Comparison of ENCODE assay signal across 9 mouse cellular contexts in genomic region chr14:5070611-5071490, GRCm38 (mm10). TPM values are rescaled to one million over a fixed set of nuclear protein-coding genes. Genes with fewer than 3 reads are reported as not detected.
DNase-seq lines count a peak whose midpoint lies in the region; ATAC-seq and TF ChIP-seq lines count a peak whose summit lies in the region.
"Not testable (repeated sequence)": the region's sequence is repeated elsewhere in the genome, so short reads cannot be mapped to it uniquely, and the experiment has no call there.
"Had no signal": no experiment of that assay in that cellular context is flagged by ENCODE, and none has a peak within 500 bp of the region (broad histone marks: within the 10 kb centered on the region; RNA-seq: fewer than 3 reads in every experiment).

Gene Gm8281, plus strand, starts transcription at chr14:5071040.

- intact Hi-C loops in heart, adult 2 months (cut with DNase I) = not testable (repeated sequence)

- TF ChIP-seq EP300 in heart, adult 2 months (IDR thresholded peaks at IDR 0.05; ENCODE audit: insufficient read depth, low read depth, low read length) = not testable (repeated sequence)

- not testable (repeated sequence) for H3K27me3 ChIP-seq in embryonic facial prominence, embryonic 15.5 days; heart, adult 2 months (ENCODE audit: control insufficient read depth, insufficient read depth, low read length); hindbrain, embryonic 11.5 days (ENCODE audit: control insufficient read depth, insufficient read depth, low read length); kidney, postnatal 0 days (ENCODE audit: insufficient read depth, low read length); liver, embryonic 12.5 days (replicated peaks); midbrain, embryonic 16.5 days (ENCODE audit: control insufficient read depth, insufficient read depth, low read depth, low read length); stomach, embryonic 14.5 days (ENCODE audit: control insufficient read depth, insufficient read depth, low read length)

- DNase-seq in brain, adult 2 months (ENCODE audit: low read depth, low spot score) = peak; percentile 8
- peak; percentile 12 to 22 for DNase-seq in heart, adult 2 months
- peak; percentile 47 for DNase-seq in hindbrain, embryonic 11.5 days (ENCODE audit: low spot score)
- peak; percentile 0 for DNase-seq in kidney, postnatal 0 days (ENCODE audit: low spot score)

- TF ChIP-seq CTCF in heart, adult 2 months (IDR thresholded peaks at IDR 0.05); kidney, postnatal 0 days (IDR thresholded peaks at IDR 0.05; ENCODE audit: low read depth): not testable (repeated sequence)

- H3K4me2 ChIP-seq in embryonic facial prominence, embryonic 15.5 days (replicated peaks) = peak within 1 kb of the TSS; percentile 68
- H3K4me2 ChIP-seq in hindbrain, embryonic 11.5 days (replicated peaks; ENCODE audit: low read depth, low read length) = peak within 1 kb of the TSS; percentile 44
- H3K4me2 ChIP-seq in kidney, postnatal 0 days (ENCODE audit: low read length) = peak within 1 kb of the TSS; percentile 57
- peak within 1 kb of the TSS; percentile 52 for H3K4me2 ChIP-seq in liver, embryonic 12.5 days
- H3K4me2 ChIP-seq in midbrain, embryonic 16.5 days (ENCODE audit: low read length) = peak within 1 kb of the TSS; percentile 48
- H3K4me2 ChIP-seq in stomach, embryonic 14.5 days (replicated peaks; ENCODE audit: low read depth, low read length) = peak within 1 kb of the TSS; percentile 50

- not testable (repeated sequence) for H3K27ac ChIP-seq in embryonic facial prominence, embryonic 15.5 days (replicated peaks); hindbrain, embryonic 11.5 days (ENCODE audit: low read depth, low read length); kidney, postnatal 0 days; liver, embryonic 12.5 days; stomach, embryonic 14.5 days (ENCODE audit: low read length)
- H3K27ac ChIP-seq in heart, adult 2 months = peak within 1 kb of the TSS; percentile 33; the same call in 1 of the 2 replicates
- peak within 1 kb of the TSS; percentile 69 for H3K27ac ChIP-seq in midbrain, embryonic 16.5 days (ENCODE audit: low read length)

- ATAC-seq in embryonic facial prominence, embryonic 15.5 days (ENCODE audit: insufficient number of reproducible peaks, low FRiP score, low TSS enrichment, low read depth); hindbrain, embryonic 11.5 days (ENCODE audit: low FRiP score); kidney, postnatal 0 days (replicated peaks; ENCODE audit: low FRiP score, low read depth); liver, embryonic 12.5 days; midbrain, embryonic 16.5 days; stomach, embryonic 14.5 days (ENCODE audit: insufficient number of reproducible peaks, insufficient read depth, low FRiP score, low read depth): not testable (repeated sequence)

- WGBS in embryonic facial prominence, embryonic 15.5 days = 2% methylated on average over 38 of the region's 63 CpGs
- WGBS in heart, adult 2 months = 5% methylated on average over 43 of the region's 63 CpGs
- WGBS in hindbrain, embryonic 11.5 days = 10% methylated on average over 17 of the region's 63 CpGs
- 9% methylated on average over 20 of the region's 63 CpGs for WGBS in kidney, postnatal 0 days
- 5% methylated on average over 37 of the region's 63 CpGs for WGBS in liver, embryonic 12.5 days (ENCODE audit: insufficient replicate concordance)
- under 1% methylated on average over 24 of the region's 63 CpGs for WGBS in midbrain, embryonic 16.5 days
- 4% methylated on average over 24 of the region's 63 CpGs for WGBS in stomach, embryonic 14.5 days

- H3K36me3 ChIP-seq in embryonic facial prominence, embryonic 15.5 days; heart, adult 2 months (ENCODE audit: control insufficient read depth, insufficient read depth, low read length); hindbrain, embryonic 11.5 days (ENCODE audit: control insufficient read depth, insufficient read depth, low read length); kidney, postnatal 0 days (ENCODE audit: insufficient read depth, low read length); liver, embryonic 12.5 days; midbrain, embryonic 16.5 days (ENCODE audit: control insufficient read depth, insufficient read depth, low read length); stomach, embryonic 14.5 days (ENCODE audit: control insufficient read depth, insufficient read depth, low read length): not testable (repeated sequence)

- not testable (repeated sequence) for H3K9ac ChIP-seq in embryonic facial prominence, embryonic 15.5 days; heart, adult 2 months (ENCODE audit: low read depth, low read length); kidney, postnatal 0 days (ENCODE audit: low read depth, low read length); liver, embryonic 12.5 days; stomach, embryonic 14.5 days (replicated peaks; ENCODE audit: low read depth, low read length)
- 0 out of 2 replicates have a peak within 1 kb of the TSS, but pooled peaks have one; percentile 27 for H3K9ac ChIP-seq in hindbrain, embryonic 11.5 days (ENCODE audit: low read depth, low read length)
- H3K9ac ChIP-seq in midbrain, embryonic 16.5 days (ENCODE audit: low read depth, low read length) = peak within 1 kb of the TSS; percentile 68

- H3K79me2 ChIP-seq in heart, adult 2 months (replicated peaks; ENCODE audit: control insufficient read depth, insufficient read depth, low read length) = not testable (repeated sequence)

- not testable (repeated sequence) for TF ChIP-seq POLR2A in heart, adult 2 months (IDR thresholded peaks at IDR 0.05; ENCODE audit: insufficient read depth, low read depth, low read length)

- H3K4me1 ChIP-seq in embryonic facial prominence, embryonic 15.5 days; heart, adult 2 months (ENCODE audit: control insufficient read depth, insufficient read depth, low read length); hindbrain, embryonic 11.5 days (replicated peaks; ENCODE audit: control insufficient read depth, insufficient read depth, low read length); kidney, postnatal 0 days (replicated peaks; ENCODE audit: insufficient read depth, low read length); liver, embryonic 12.5 days; midbrain, embryonic 16.5 days (ENCODE audit: control insufficient read depth, insufficient read depth, low read length); stomach, embryonic 14.5 days (ENCODE audit: control insufficient read depth, insufficient read depth, low read length): not testable (repeated sequence)

- peak within 1 kb of the TSS; percentile 39 for H3K4me3 ChIP-seq in embryonic facial prominence, embryonic 15.5 days (replicated peaks)
- H3K4me3 ChIP-seq in heart, adult 2 months; kidney, postnatal 0 days (replicated peaks; ENCODE audit: low read depth, low read length): not testable (repeated sequence)
- peak within 1 kb of the TSS; percentile 40 for H3K4me3 ChIP-seq in hindbrain, embryonic 11.5 days (ENCODE audit: low read depth, low read length)
- H3K4me3 ChIP-seq in liver, embryonic 12.5 days = peak within 1 kb of the TSS; percentile 22
- H3K4me3 ChIP-seq in midbrain, embryonic 16.5 days (ENCODE audit: low read depth, low read length) = peak within 1 kb of the TSS; percentile 48
- peak within 1 kb of the TSS; percentile 26; the same call in 1 of the 2 replicates for H3K4me3 ChIP-seq in stomach, embryonic 14.5 days (ENCODE audit: low read depth, low read length)

- H3K9me3 ChIP-seq in embryonic facial prominence, embryonic 15.5 days (replicated peaks); hindbrain, embryonic 11.5 days (ENCODE audit: control insufficient read depth, low read length); kidney, postnatal 0 days (replicated peaks; ENCODE audit: low read length); liver, embryonic 12.5 days (replicated peaks); midbrain, embryonic 16.5 days (replicated peaks; ENCODE audit: control insufficient read depth, low read length, poor library complexity, severe bottlenecking); stomach, embryonic 14.5 days (ENCODE audit: control insufficient read depth, low read depth, low read length): not testable (repeated sequence)

RNA-seq across cellular contexts. Expression of gene Gm8281, which starts in this region (rescaled TPM):
- 0.12 and 0.47 TPM in 2 replicates for polyA plus RNA-seq in embryonic facial prominence, embryonic 15.5 days (2015; fragmentation: Nextera tagmentation; extraction: Ambion mirVana)
- total RNA-seq in heart, adult 2 months (2021) = under 1 TPM; 0.16 TPM
- polyA plus RNA-seq in heart, adult 2 months (2012; rRNA removed) = 0.16 and 1.00 TPM in 2 replicates
- 2.3 and 2.7 TPM in 2 replicates for polyA plus RNA-seq in hindbrain, embryonic 11.5 days (2014; fragmentation: Nextera tagmentation; extraction: Ambion mirVana)
- 0.14 and 0.28 TPM in 2 replicates for polyA plus RNA-seq in kidney, postnatal 0 days (2015; fragmentation: Nextera tagmentation; extraction: Ambion mirVana)
- 0.14 TPM in 1 of 2 replicates, not detected in the other for polyA plus RNA-seq in liver, embryonic 12.5 days (2016; fragmentation: Nextera tagmentation; extraction: Ambion mirVana)
- 12.1 and 13.9 TPM in 2 replicates for polyA plus RNA-seq in midbrain, embryonic 16.5 days (2015; fragmentation: Nextera tagmentation; extraction: Ambion mirVana)
- polyA plus RNA-seq in stomach, embryonic 14.5 days (2014; fragmentation: Nextera tagmentation; extraction: Ambion mirVana) = 2.5 and 2.6 TPM in 2 replicates
- polyA plus RNA-seq: myocyte had no signal

Comparison
In these comparisons a context has a peak if more than half of its experiments do, and no peak if none do; other contexts are left out.
1. Peak in DNase-seq and H3K27ac ChIP-seq in heart, adult 2 months; RNA of the gene not detected or under 1 TPM.
2. Peak in DNase-seq and H3K4me2 ChIP-seq in kidney, postnatal 0 days; RNA of the gene not detected or under 1 TPM.